Comparison of ENCODE assay signal across 18 mouse cellular contexts in genomic region chr12:104818057-104818456, GRCm38 (mm10). TPM values are rescaled to one million over a fixed set of nuclear protein-coding genes. Genes with fewer than 3 reads are reported as not detected.
DNase-seq lines count a peak whose midpoint lies in the region; ATAC-seq lines count a peak whose summit lies in the region.
"Had no signal": no experiment of that assay in that cellular context is flagged by ENCODE, and none has a peak within 500 bp of the region (broad histone marks: within the 10 kb centered on the region; RNA-seq: fewer than 3 reads in every experiment).

No protein-coding gene starts in this region.

- no peaks in the 10 kb centered on the region for H3K27me3 ChIP-seq in heart, embryonic 15.5 days
- H3K27me3 ChIP-seq: embryonic facial prominence, embryonic 15.5 days; midbrain, embryonic 15.5 days; Patski had no signal

- H3K9me3 ChIP-seq in heart, embryonic 15.5 days (replicated peaks) = no peaks in the 10 kb centered on the region
- H3K9me3 ChIP-seq: embryonic facial prominence, embryonic 15.5 days; forebrain, embryonic 10.5 days; limb, embryonic 12.5 days; liver, embryonic 15.5 days; midbrain, embryonic 15.5 days had no signal

- H3K36me3 ChIP-seq in heart, embryonic 15.5 days = no peaks in the 10 kb centered on the region
- H3K36me3 ChIP-seq: embryonic facial prominence, embryonic 15.5 days; forebrain, embryonic 10.5 days; limb, embryonic 12.5 days; liver, embryonic 15.5 days; midbrain, embryonic 15.5 days had no signal

- H3K9ac ChIP-seq in heart, embryonic 15.5 days = no peak overlapping the region
- H3K9ac ChIP-seq: embryonic facial prominence, embryonic 15.5 days; limb, embryonic 12.5 days; liver, embryonic 15.5 days; midbrain, embryonic 15.5 days had no signal

- intact Hi-C loops in heart, postnatal 36 days (cut with DNase I) = no loop called here

- no peak for ATAC-seq in heart, embryonic 15.5 days (replicated peaks; ENCODE audit: insufficient number of reproducible peaks, insufficient read depth, low FRiP score, low read depth)
- ATAC-seq in activated CD4-positive, CD25-positive, alpha-beta regulatory T cell, adult 4 months = no peak
- ATAC-seq: midbrain, embryonic 15.5 days; Patski had no signal

- peak overlapping the region; percentile 54; the same call in 1 of the 2 replicates for H3K27ac ChIP-seq in heart, embryonic 15.5 days
- H3K27ac ChIP-seq: embryonic facial prominence, embryonic 15.5 days; forebrain, embryonic 10.5 days; liver, embryonic 15.5 days; midbrain, embryonic 15.5 days had no signal

- no peak overlapping the region for H3K4me3 ChIP-seq in heart, embryonic 15.5 days
- H3K4me3 ChIP-seq: embryonic facial prominence, embryonic 15.5 days; forebrain, embryonic 10.5 days; limb, embryonic 12.5 days; liver, embryonic 15.5 days; midbrain, embryonic 15.5 days had no signal

- 66% methylated on average over 7 of the region's 7 CpGs for WGBS in heart, embryonic 15.5 days

- no peak for DNase-seq in heart, postnatal 36 days
- peak; percentile 73 for DNase-seq in adrenal gland, adult 2 months
- DNase-seq in adrenal gland, postnatal 14 days = peak; percentile 71
- peak; percentile 45 for DNase-seq in lung, postnatal 10 days
- no peak for DNase-seq in ovary, postnatal 36 days (ENCODE audit: low spot score)
- DNase-seq: cerebellum, adult 9-10 months; gastrocnemius, postnatal 36 days; kidney, adult 9 months; right cerebral cortex, adult 18-20 months; thymus, adult 18-20 months had no signal

- peaks cover 36% of the 10 kb centered on the region for H3K4me1 ChIP-seq in heart, embryonic 15.5 days (replicated peaks)

- H3K4me2 ChIP-seq in heart, embryonic 15.5 days = no peak overlapping the region
- H3K4me2 ChIP-seq: embryonic facial prominence, embryonic 15.5 days; limb, embryonic 12.5 days; liver, embryonic 15.5 days; midbrain, embryonic 15.5 days had no signal

RNA-seq across cellular contexts. Expression of gene Clmn, which starts 46.8 kb away (rescaled TPM):
- polyA plus RNA-seq in heart, embryonic 15.5 days (2015; fragmentation: Nextera tagmentation; extraction: Ambion mirVana) = 0.54 and 1.2 TPM in 2 replicates
- total RNA-seq in heart, postnatal 36 days (2021) = 1 to 10 TPM; 1.8 to 3.2 TPM
- 10 to 100 TPM in 1 of 2 experiments, 1 to 10 TPM in 1; 9.3 to 13.1 TPM for total RNA-seq in adrenal gland, adult 2 months (2021)
- 1.4 and 1.5 TPM in 2 replicates for polyA plus RNA-seq in adrenal gland, adult 2 months (2012; rRNA removed)
- 7.5 and 14.3 TPM in 2 replicates for total RNA-seq in adrenal gland, postnatal 14 days (2021)
- polyA plus RNA-seq in activated CD4-positive, CD25-positive, alpha-beta regulatory T cell, adult 4 months (2017; shearing (Covaris generic)) = under 1 TPM in 1 of 2 experiments, not detected in 1; 0.04 TPM

Comparison
In these comparisons a context has a peak if more than half of its experiments do, and no peak if none do; other contexts are left out.
1. DNase-seq: peak in adrenal gland, adult 2 months (single experiment), adrenal gland, postnatal 14 days (single experiment) and lung, postnatal 10 days (single experiment); none in heart, postnatal 36 days (0 of 2) and ovary, postnatal 36 days (single experiment).